Mouse (Mus musculus) liver, postnatal 0 days (tissue): Measurements from ENCODE around the gene Pitpnm1. TPM values are rescaled to one million over a fixed set of nuclear protein-coding genes. Genes with fewer than 3 reads are reported as not detected.

Source experiments
- ATAC-seq: fragments of 200-750 bp; cut with Nextera tagmentation; 2 replicates; pipeline ENCODE4 v1.8.0; 2017; ENCODE audit warnings: mild to moderate bottlenecking, moderate library complexity
- DNase-seq: peaks from one replicate; pipeline ENCODE4 v3.0.0-alpha.2; 2016
- H3K27ac ChIP-seq: fragments of 300-500 bp; sonication (generic); 2 replicates; pipeline ENCODE4 v1.5.1; 2014; ENCODE audit warnings: antibody characterized with exemption, moderate library complexity, mild to moderate bottlenecking, low read depth
- H3K27me3 ChIP-seq: fragments of 300-500 bp; sonication (generic); 2 replicates; pipeline ENCODE4 v1.6.1; 2014; ENCODE audit warnings: low read length, control low read depth, mixed read lengths; ENCODE audit not compliant: insufficient read depth
- H3K36me3 ChIP-seq: fragments of 300-500 bp; sonication (generic); replicated peaks from 2 replicates; pipeline ENCODE4 v1.6.1; 2014; ENCODE audit warnings: mild to moderate bottlenecking, control low read depth, low read length, moderate library complexity, mixed read lengths; ENCODE audit not compliant: insufficient read depth
- H3K4me1 ChIP-seq: fragments of 300-500 bp; sonication (generic); 2 replicates; pipeline ENCODE4 v1.6.1; 2014; ENCODE audit warnings: antibody characterized with exemption, mild to moderate bottlenecking, control low read depth; ENCODE audit not compliant: insufficient read depth
- H3K4me2 ChIP-seq: fragments of 300-500 bp; sonication (generic); 2 replicates; pipeline ENCODE4 v1.6.1; 2014; ENCODE audit warnings: low read depth, mild to moderate bottlenecking, low read length, moderate library complexity, mixed read lengths
- H3K4me3 ChIP-seq: fragments of 300-500 bp; sonication (generic); 2 replicates; pipeline ENCODE4 v1.5.1; 2014; ENCODE audit warnings: low read depth, low read length
- H3K9ac ChIP-seq: fragments of 300-500 bp; sonication (generic); replicated peaks from 2 replicates; pipeline ENCODE4 v1.6.1; 2014; ENCODE audit warnings: mild to moderate bottlenecking, moderate library complexity
- H3K9me3 ChIP-seq: fragments of 300-500 bp; sonication (generic); 2 replicates; pipeline ENCODE4 v1.6.1; 2016; ENCODE audit warnings: mild to moderate bottlenecking, control low read depth, low read length, mixed read lengths
- CTCF ChIP-seq: sonication (generic); IDR thresholded peaks from 2 replicates; pipeline ENCODE4 v1.5.1; 2016; ENCODE audit warnings: antibody characterized with exemption, low read depth
- EP300 ChIP-seq: IDR thresholded peaks from 2 replicates; pipeline ENCODE4 v1.6.1; 2016; ENCODE audit warnings: antibody characterized with exemption, low read depth, mild to moderate bottlenecking
- WGBS: fragments of 180-500 bp; shearing (Covaris S2); extraction: QIAGEN DNeasy Blood & Tissue Kit; methylation state at CpG from one replicate; pipeline ENCODE4 v1.1.7; 2014; ENCODE audit not compliant: insufficient replicate concordance; 5-methylcytosine and 5-hydroxymethylcytosine counted together
- polyA plus RNA-seq: library from polyadenylated mRNA; unstranded; fragments of >200 nt; fragmentation: Nextera tagmentation; extraction: Ambion mirVana; gene quantifications from 2 replicates; pipeline ENCODE4 v1.2.1, GENCODE M21; 2015

The Pitpnm1 gene
- polyA plus RNA-seq, 1 experiment from 2014 or later: 7.4 TPM

DNA sequence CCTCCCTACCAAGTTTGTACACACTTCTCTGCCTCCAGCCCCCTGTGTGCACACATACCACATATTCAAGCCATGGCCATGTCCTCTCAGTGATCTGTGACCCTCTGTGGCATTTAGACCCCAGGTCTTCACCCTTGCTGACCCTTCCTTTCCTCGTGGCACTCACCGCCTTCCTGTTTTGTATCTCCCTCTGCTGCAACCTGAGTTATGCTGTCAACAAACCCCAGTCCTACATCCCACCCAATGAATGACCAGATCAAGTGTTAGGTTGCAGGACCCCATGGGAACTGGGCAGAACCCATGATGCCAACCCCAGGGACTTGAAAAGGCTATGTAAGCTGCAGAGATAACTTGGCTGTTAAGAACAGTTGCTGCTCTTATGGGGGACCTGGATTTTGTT, 2.3 kb downstream of the Pitpnm1 start:
- H3K4me2 ChIP-seq: no peak overlapping the region
- H3K9me3 ChIP-seq: no peaks in the 10 kb centered on the region
- DNase-seq: no peak
- ATAC-seq: no peak
- no peak overlapping the region for H3K4me3 ChIP-seq
- TF ChIP-seq EP300 (no peak), CTCF (no peak)
- no peak overlapping the region for H3K27ac ChIP-seq
- no peak overlapping the region for H3K9ac ChIP-seq
- peaks cover 19% of the 10 kb centered on the region for H3K27me3 ChIP-seq
- WGBS: 72% methylated on average over 2 of the region's 2 CpGs
- H3K4me1 ChIP-seq: peaks cover 34% of the 10 kb centered on the region
- H3K36me3 ChIP-seq: peaks cover 7% of the 10 kb centered on the region

DNA sequence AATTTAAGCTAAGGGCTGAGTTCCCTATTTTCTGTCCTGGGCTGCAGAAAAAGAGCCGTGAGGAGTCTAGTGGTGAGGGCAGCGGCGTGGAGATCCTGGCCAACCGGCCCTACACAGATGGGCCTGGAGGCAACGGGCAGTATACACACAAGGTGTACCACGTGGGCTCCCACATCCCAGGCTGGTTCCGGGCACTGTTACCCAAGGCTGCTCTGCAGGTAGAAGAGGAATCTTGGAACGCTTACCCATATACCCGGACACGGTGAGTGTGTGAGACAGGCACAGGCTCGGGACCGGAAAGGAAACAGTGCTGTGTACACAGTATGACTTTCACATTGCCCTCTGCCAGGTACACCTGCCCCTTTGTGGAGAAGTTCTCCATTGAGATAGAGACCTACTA, 2.8 kb downstream of the Pitpnm1 start:
- Histone ChIP-seq H3K36me3 (peaks cover 7% of the 10 kb centered on the region), H3K4me2 (no peak overlapping the region), H3K9ac (no peak overlapping the region), H3K27me3 (peaks cover 19% of the 10 kb centered on the region), H3K4me1 (peaks cover 33% of the 10 kb centered on the region), H3K9me3 (no peaks in the 10 kb centered on the region), H3K27ac (no peak overlapping the region), H3K4me3 (no peak overlapping the region)
- TF ChIP-seq CTCF (no peak), EP300 (no peak)
- WGBS: 86% methylated on average over 12 of the region's 12 CpGs
- no peak for DNase-seq
- ATAC-seq: no peak

DNA sequence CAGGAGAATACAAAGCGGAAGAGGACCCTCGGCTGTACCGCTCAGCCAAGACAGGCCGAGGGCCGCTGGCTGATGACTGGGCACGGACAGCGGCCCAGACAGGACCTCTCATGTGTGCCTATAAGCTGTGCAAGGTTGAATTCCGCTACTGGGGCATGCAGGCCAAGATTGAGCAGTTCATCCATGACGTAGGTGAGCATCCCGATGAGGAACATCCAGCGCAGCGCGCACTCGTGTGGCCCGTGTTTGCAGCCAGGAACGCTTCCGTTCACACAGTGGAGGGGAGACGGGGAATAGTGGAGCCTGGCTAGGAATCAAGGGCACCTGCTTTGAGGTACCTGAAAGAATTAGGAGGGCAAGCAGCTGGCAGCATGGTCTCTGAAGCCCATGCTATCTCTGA, 3.5 kb downstream of the Pitpnm1 start:
- H3K4me2 ChIP-seq: no peak overlapping the region
- no peak overlapping the region for H3K9ac ChIP-seq
- TF ChIP-seq EP300 (no peak), CTCF (no peak)
- peaks cover 7% of the 10 kb centered on the region for H3K36me3 ChIP-seq
- no peak overlapping the region for H3K4me3 ChIP-seq
- H3K9me3 ChIP-seq: no peaks in the 10 kb centered on the region
- H3K27me3 ChIP-seq: peaks cover 19% of the 10 kb centered on the region
- DNase-seq (no peak), ATAC-seq (no peak)
- H3K27ac ChIP-seq: no peak overlapping the region
- H3K4me1 ChIP-seq: peaks cover 28% of the 10 kb centered on the region
- 92% methylated on average over 18 of the region's 18 CpGs for WGBS

DNA sequence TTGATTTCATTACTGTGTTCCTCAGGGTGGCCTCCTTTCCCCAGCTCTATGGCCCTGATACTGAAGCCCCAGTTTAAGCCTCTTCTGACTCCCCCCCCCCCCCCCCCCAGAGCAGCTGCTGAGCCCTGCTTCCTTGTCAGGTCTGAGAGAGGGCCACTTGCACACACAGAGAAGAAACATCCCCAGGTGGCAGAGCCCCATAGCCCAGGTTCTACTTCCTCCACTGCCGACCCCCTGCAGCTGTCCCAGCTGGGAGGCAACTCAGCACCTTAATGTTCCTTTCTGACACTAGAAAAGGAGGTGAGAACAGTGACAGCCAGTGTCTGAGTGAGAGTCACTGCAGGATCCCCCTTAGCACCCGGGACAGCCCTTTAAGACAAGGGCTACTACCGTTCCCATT, 4.0 kb downstream of the Pitpnm1 start:
- H3K4me3 ChIP-seq: no peak overlapping the region
- peaks cover 7% of the 10 kb centered on the region for H3K36me3 ChIP-seq
- WGBS: 62% methylated on average over 3 of the region's 3 CpGs
- no peak overlapping the region for H3K27ac ChIP-seq
- ATAC-seq (no peak), DNase-seq (no peak)
- H3K4me1 ChIP-seq: peaks cover 23% of the 10 kb centered on the region
- TF ChIP-seq CTCF (no peak), EP300 (no peak)
- no peaks in the 10 kb centered on the region for H3K9me3 ChIP-seq
- H3K4me2 ChIP-seq: no peak overlapping the region
- peaks cover 19% of the 10 kb centered on the region for H3K27me3 ChIP-seq
- no peak overlapping the region for H3K9ac ChIP-seq

DNA sequence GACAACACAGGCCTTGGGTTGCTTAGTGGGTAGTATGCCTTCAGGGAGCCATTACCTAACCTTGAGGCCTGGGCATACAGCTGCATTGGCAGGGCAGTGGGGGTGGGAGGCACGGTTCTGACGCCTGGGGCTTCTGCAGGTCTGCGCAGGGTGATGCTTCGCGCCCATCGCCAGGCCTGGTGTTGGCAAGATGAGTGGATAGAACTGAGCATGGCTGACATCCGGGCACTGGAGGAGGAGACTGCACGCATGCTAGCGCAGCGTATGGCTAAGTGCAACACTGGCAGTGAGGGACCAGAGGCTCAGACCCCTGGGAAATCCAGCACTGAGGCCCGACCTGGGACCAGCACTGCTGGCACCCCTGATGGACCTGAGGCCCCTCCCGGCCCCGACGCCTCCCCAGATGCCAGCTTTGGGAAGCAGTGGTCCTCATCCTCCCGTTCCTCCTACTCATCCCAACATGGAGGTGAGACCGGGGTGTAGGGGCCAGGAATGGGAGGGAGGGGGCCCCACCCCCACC, 4.9 kb downstream of the Pitpnm1 start:
- 90% methylated on average over 16 of the region's 16 CpGs for WGBS
- H3K9ac ChIP-seq: no peak overlapping the region
- TF ChIP-seq CTCF (no peak), EP300 (no peak)
- H3K27me3 ChIP-seq: peaks cover 19% of the 10 kb centered on the region
- peaks cover 14% of the 10 kb centered on the region for H3K4me1 ChIP-seq
- DNase-seq (no peak), ATAC-seq (no peak)
- H3K9me3 ChIP-seq: no peaks in the 10 kb centered on the region
- no peak overlapping the region for H3K4me2 ChIP-seq
- no peak overlapping the region for H3K4me3 ChIP-seq
- no peak overlapping the region for H3K27ac ChIP-seq
- H3K36me3 ChIP-seq: peaks cover 7% of the 10 kb centered on the region

DNA sequence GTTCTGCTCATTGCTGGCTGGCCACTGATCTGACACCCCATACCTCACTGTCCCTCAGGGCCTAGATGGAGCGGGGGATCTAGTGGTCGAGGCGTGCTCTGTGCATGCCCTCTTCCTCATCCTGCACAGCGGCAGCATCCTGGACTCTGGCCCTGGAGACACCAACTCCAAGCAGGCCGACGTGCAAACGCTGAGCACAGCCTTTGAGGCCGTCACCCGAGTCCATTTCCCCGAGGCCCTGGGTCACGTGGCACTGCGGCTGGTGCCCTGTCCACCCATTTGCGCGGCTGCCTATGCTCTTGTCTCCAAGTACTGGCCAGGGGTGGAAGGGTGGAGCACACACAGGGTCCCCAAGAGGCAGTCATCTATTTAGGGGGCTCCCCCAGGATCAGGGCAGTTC, 6.9 kb downstream of the Pitpnm1 start:
- H3K4me3 ChIP-seq: no peak overlapping the region
- H3K36me3 ChIP-seq: peaks cover 16% of the 10 kb centered on the region
- H3K4me2 ChIP-seq: no peak overlapping the region
- no peak overlapping the region for H3K27ac ChIP-seq
- ATAC-seq (no peak), DNase-seq (no peak)
- no peak for TF ChIP-seq EP300
- TF ChIP-seq CTCF: no peak
- no peak overlapping the region for H3K9ac ChIP-seq
- 86% methylated on average over 14 of the region's 14 CpGs for WGBS
- H3K27me3 ChIP-seq: peaks cover 3% of the 10 kb centered on the region
- no peaks in the 10 kb centered on the region for H3K4me1 ChIP-seq
- no peaks in the 10 kb centered on the region for H3K9me3 ChIP-seq

DNA sequence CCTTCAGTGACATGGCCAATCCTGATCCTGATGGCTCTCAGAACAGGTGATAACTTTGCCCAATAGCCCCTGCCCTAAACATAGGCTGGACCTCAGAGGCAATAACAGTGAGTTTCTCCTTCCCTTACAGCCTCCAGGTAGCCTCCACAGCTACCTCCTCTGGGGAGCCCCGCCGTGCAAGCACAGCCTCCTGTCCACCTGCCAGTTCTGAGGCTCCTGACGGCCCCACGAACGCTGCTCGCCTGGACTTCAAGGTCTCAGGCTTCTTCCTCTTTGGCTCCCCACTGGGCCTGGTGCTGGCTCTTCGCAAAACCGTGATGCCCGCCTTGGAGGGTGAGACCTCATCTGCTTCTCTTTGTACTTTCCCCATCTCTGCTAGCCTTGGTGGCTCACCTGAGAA, 8.7 kb downstream of the Pitpnm1 start:
- no peak for ATAC-seq
- peaks cover 12% of the 10 kb centered on the region for H3K4me1 ChIP-seq
- no peak overlapping the region for H3K27ac ChIP-seq
- peaks cover 22% of the 10 kb centered on the region for H3K36me3 ChIP-seq
- no peak overlapping the region for H3K4me2 ChIP-seq
- no peaks in the 10 kb centered on the region for H3K9me3 ChIP-seq
- no peaks in the 10 kb centered on the region for H3K27me3 ChIP-seq
- TF ChIP-seq CTCF (no peak), EP300 (no peak)
- H3K9ac ChIP-seq: no peak overlapping the region
- no peak for DNase-seq
- H3K4me3 ChIP-seq: no peak overlapping the region
- WGBS: 76% methylated on average over 9 of the region's 9 CpGs
